Mouse (Mus musculus): ENCODE data around the gene Irx1. TPM values are rescaled to one million over a fixed set of nuclear protein-coding genes. Genes with fewer than 3 reads are reported as not detected.

The Irx1 gene
- polyA plus RNA-seq (2017; shearing (Covaris generic)), result not detected

DNA sequence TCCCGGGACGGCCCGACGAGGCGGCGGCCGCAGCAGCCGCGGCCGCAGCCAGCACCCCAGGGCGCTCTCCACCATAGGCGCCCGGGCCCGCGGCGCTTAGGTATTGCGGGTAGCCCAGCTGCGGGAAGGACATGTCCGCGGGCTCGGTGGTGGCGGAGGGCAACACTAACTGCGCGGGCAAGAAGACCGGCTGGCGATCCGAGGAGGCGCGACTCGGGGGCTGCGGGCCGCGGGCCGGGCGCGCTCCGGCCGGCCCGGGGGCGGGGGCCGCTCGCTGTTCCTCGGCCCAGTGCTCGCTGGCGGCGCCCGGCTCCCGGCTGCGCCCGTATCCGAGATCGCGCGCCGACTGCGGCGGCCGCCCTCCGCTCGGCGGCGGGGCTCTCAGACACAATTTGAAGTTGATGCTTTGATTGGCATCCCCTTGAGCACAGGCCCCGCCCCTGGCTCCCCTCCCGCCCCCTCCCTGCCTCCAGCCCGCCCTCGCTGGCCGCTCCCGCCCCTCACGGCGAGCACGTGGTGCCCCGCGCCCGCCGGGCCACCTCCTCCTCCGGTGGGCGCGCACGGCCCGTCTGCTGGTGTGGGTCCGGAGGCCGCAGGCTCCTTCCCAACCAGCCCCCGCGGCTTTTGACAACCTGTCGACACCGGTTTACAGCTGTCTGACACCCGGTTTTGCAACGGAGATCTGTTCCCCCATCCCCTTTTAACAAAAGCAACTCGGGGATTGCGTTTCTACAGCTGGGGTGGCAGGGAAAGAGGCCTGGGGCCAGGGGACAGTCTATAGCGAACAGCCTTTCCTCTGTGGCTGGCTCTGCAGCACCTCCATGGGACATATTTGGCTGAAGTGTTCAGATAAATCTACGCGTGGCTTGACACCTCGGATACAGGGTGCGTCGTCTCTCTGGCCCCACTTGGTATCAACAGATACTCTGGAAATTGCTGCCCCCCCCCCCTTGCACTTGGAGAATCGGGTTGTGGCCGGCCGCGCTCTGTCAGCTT, at the start of gene Irx1:
TSS of gene Irx1 (minus strand) at position 368 of the 996 bp plus-strand sequence.

